Mouse (Mus musculus) midbrain, embryonic 14.5 days (tissue): Measurements from ENCODE around the gene Nup50. TPM values are rescaled to one million over a fixed set of nuclear protein-coding genes. Genes with fewer than 3 reads are reported as not detected.

Source experiments
- ATAC-seq: fragments of 200-750 bp; cut with Nextera tagmentation; 2 replicates; pipeline ENCODE4 v1.8.0; 2017; ENCODE audit warnings: moderate number of reproducible peaks, moderate library complexity; ENCODE audit not compliant: low FRiP score, low TSS enrichment
- DNase-seq: peaks from one replicate; pipeline ENCODE4 v3.0.0-alpha.2; 2015
- H3K27ac ChIP-seq: fragments of 300-500 bp; sonication (generic); replicated peaks from 2 replicates; pipeline ENCODE4 v1.5.1; 2014; ENCODE audit warnings: mild to moderate bottlenecking, low read depth, low read length, moderate library complexity
- H3K27me3 ChIP-seq: fragments of 300-500 bp; sonication (generic); 2 replicates; pipeline ENCODE4 v1.6.1; 2014; ENCODE audit warnings: low read length, control low read depth, mixed read lengths; ENCODE audit not compliant: control insufficient read depth, insufficient read depth
- H3K36me3 ChIP-seq: fragments of 300-500 bp; sonication (generic); 2 replicates; pipeline ENCODE4 v1.6.1; 2014; ENCODE audit warnings: low read length, control low read depth; ENCODE audit not compliant: control insufficient read depth, insufficient read depth
- H3K4me1 ChIP-seq: fragments of 300-500 bp; sonication (generic); 2 replicates; pipeline ENCODE4 v1.6.1; 2014; ENCODE audit warnings: mild to moderate bottlenecking, antibody characterized with exemption, low read length, control low read depth; ENCODE audit not compliant: control insufficient read depth, insufficient read depth
- H3K4me2 ChIP-seq: fragments of 300-500 bp; sonication (generic); 2 replicates; pipeline ENCODE4 v1.6.1; 2014; ENCODE audit warnings: mild to moderate bottlenecking, low read length, moderate library complexity
- H3K4me3 ChIP-seq: fragments of 300-500 bp; sonication (generic); replicated peaks from 2 replicates; pipeline ENCODE4 v1.5.1; 2014; ENCODE audit warnings: low read depth, low read length
- H3K9ac ChIP-seq: fragments of 300-500 bp; sonication (generic); replicated peaks from 2 replicates; pipeline ENCODE4 v1.6.1; 2014; ENCODE audit warnings: mild to moderate bottlenecking, low read length, moderate library complexity
- H3K9me3 ChIP-seq: fragments of 300-500 bp; sonication (generic); 2 replicates; pipeline ENCODE4 v1.6.1; 2016; ENCODE audit warnings: low read length, control low read depth, mixed read lengths; ENCODE audit not compliant: control insufficient read depth
- WGBS: fragments of 180-500 bp; shearing (Covaris S2); extraction: QIAGEN DNeasy Blood & Tissue Kit; methylation state at CpG from one replicate; pipeline ENCODE4 v1.1.7; 2014; 5-methylcytosine and 5-hydroxymethylcytosine counted together
- polyA plus RNA-seq: library from polyadenylated mRNA; unstranded; fragments of >200 nt; fragmentation: Nextera tagmentation; extraction: Ambion mirVana; gene quantifications from 2 replicates; pipeline ENCODE4 v1.2.1, GENCODE M21; 2014

Nup50 gene
- polyA plus RNA-seq, 1 experiment from 2014 or later = 28.7 TPM

- Histone ChIP-seq H3K9ac (no peak overlapping the region), H3K4me2 (no peak overlapping the region), H3K36me3 (0 out of 2 replicates have a peak, but pooled peaks cover 3% of the 10 kb centered on the region), H3K4me3 (no peak overlapping the region), H3K4me1 (peaks cover 28% of the 10 kb centered on the region), H3K27me3 (no peaks in the 10 kb centered on the region), H3K27ac (no peak overlapping the region), H3K9me3 (no peaks in the 10 kb centered on the region)
- 30% methylated on average over 4 of the region's 4 CpGs for WGBS
- no peak for ATAC-seq
- no peak for DNase-seq
Observed at GRCm38 (mm10) chr15:84975729-84976128, 52.5 kb downstream of the Nup50 start.

DNA sequence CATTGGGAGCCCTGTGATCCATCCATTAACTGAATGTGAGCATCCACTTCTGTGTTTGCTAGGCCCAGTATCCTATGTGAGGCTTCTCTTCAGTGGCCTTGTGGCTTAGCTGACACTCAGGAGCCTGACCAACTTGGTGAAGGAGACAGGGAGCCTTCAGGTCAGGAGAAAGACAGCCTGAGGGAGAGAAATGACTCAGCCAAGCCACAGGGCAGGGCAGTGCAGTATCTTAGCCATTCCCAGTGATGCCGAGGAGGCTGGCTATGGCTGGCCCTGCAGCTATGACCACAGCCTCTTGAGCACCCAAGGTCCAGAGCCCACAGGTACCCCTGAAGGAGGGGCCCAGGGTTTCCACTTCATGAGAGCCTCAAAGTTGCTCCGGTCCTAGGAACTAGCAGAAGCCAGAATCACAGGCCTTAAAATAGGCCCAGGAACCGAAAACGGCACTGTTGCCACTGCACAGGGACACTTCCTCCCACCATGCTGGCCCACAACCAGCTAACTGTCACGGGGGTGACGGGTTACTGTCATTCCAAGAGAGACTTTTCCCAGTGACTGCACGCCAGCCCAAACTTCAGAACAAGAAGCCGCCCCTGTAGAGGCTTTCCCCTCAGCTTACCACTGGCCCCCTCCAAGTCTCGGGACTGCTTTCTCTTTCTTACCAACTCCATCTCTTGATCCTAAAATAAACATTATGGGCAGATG, 58.5 kb downstream of the Nup50 start:
- no peak overlapping the region for H3K4me3 ChIP-seq
- H3K4me2 ChIP-seq = no peak overlapping the region
- no peaks in the 10 kb centered on the region for H3K9me3 ChIP-seq
- ATAC-seq (no peak), DNase-seq (no peak)
- H3K27ac ChIP-seq = no peak overlapping the region
- no peaks in the 10 kb centered on the region for H3K36me3 ChIP-seq
- 87% methylated on average over 9 of the region's 9 CpGs for WGBS
- no peak overlapping the region for H3K9ac ChIP-seq
- peaks cover 26% of the 10 kb centered on the region for H3K4me1 ChIP-seq
- H3K27me3 ChIP-seq = no peaks in the 10 kb centered on the region

GRCm38 (mm10) chr15:84982888-84983287, 59.7 kb downstream of the Nup50 start:
- no peak overlapping the region for H3K4me3 ChIP-seq
- H3K4me2 ChIP-seq = no peak overlapping the region
- no peaks in the 10 kb centered on the region for H3K27me3 ChIP-seq
- H3K9me3 ChIP-seq = no peaks in the 10 kb centered on the region
- ATAC-seq (no peak), DNase-seq (no peak)
- peaks cover 26% of the 10 kb centered on the region for H3K4me1 ChIP-seq
- no peak overlapping the region for H3K9ac ChIP-seq
- no peak overlapping the region for H3K27ac ChIP-seq
- H3K36me3 ChIP-seq = no peaks in the 10 kb centered on the region
- 84% methylated on average over 3 of the region's 3 CpGs for WGBS

GRCm38 (mm10) chr15:84983721-84984120, 60.5 kb downstream of the Nup50 start:
- Histone ChIP-seq H3K36me3 (no peaks in the 10 kb centered on the region), H3K27ac (no peak overlapping the region), H3K9me3 (no peaks in the 10 kb centered on the region), H3K9ac (no peak overlapping the region), H3K4me3 (no peak overlapping the region), H3K27me3 (no peaks in the 10 kb centered on the region), H3K4me2 (no peak overlapping the region), H3K4me1 (peaks cover 30% of the 10 kb centered on the region)
- ATAC-seq (no peak), DNase-seq (no peak)
- WGBS = 87% methylated on average over 7 of the region's 7 CpGs

- no peak for DNase-seq
- Histone ChIP-seq H3K27ac (no peak overlapping the region), H3K9me3 (no peaks in the 10 kb centered on the region), H3K4me1 (peaks cover 40% of the 10 kb centered on the region), H3K27me3 (no peaks in the 10 kb centered on the region), H3K4me3 (peak overlapping the region; percentile 77; the same call in 1 of the 2 replicates), H3K9ac (no peak overlapping the region; the same call in 1 of the 2 replicates), H3K4me2 (peak overlapping the region; percentile 60), H3K36me3 (no peaks in the 10 kb centered on the region)
- 91% methylated on average over 12 of the region's 12 CpGs for WGBS
- ATAC-seq = no peak
Observed at GRCm38 (mm10) chr15:84985516-84986160, 62.4 kb downstream of the Nup50 start.

- H3K4me1 ChIP-seq = peaks cover 40% of the 10 kb centered on the region
- 66% methylated on average over 4 of the region's 4 CpGs for WGBS
- H3K9me3 ChIP-seq = no peaks in the 10 kb centered on the region
Observed at GRCm38 (mm10) chr15:84986171-84987019, 63.2 kb downstream of the Nup50 start.

DNA sequence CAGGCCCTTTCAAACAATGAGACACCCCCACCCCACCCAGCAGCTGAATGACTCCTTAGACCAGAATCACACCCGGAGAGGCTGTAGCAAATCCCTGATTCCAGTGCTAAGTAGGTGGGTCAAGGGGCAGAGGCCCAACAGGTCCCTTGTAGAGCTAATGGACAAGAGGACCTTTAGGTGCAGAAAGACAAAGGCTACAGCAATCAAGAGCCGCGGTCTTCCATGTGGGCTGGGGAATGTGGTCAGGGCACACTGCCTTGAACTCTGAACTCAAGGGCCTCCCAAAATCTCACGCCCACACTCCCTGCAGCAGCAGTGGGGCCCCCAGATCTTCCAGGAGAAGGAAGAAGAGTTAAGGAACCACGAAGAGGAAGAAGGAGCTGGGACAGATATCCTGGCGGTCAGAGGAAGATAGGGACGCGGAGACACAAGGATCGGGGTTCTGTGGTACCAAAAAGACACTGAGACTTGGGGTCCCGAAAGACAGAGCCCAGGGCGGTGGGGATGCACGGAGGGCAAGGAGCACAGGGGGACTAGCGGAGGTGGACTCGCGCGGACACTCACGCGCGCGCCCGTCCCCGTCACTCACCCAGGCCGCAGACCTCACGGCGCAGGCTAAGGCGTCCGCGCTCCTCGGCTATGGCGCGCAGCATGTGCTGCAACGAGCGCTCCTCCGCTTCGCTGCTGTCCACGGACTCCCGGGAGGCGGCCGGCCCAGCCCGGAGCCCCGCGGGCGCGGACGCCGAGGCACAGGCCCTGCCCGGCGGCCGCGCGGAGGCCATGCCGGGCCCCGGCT, 64.0 kb downstream of the Nup50 start:
- H3K4me1 ChIP-seq = peaks cover 40% of the 10 kb centered on the region
- peak overlapping the region; percentile 79 for H3K27ac ChIP-seq
- under 1% methylated on average over 53 of the region's 53 CpGs for WGBS
- no peaks in the 10 kb centered on the region for H3K27me3 ChIP-seq
- DNase-seq = peak; percentile 77
- peak overlapping the region; percentile 60 for H3K4me2 ChIP-seq
- H3K4me3 ChIP-seq = peak overlapping the region; percentile 77
- H3K36me3 ChIP-seq = no peaks in the 10 kb centered on the region
- peak overlapping the region; percentile 95 for H3K9ac ChIP-seq
- ATAC-seq = peak; percentile 66
- H3K9me3 ChIP-seq = no peaks in the 10 kb centered on the region

More at GRCm38 (mm10) chr15:84986171-84987019, 63.2 kb downstream of the Nup50 start:
- DNase-seq (peak; percentile 43), ATAC-seq (no peak)
- Histone ChIP-seq H3K27ac (no peak overlapping the region), H3K27me3 (no peaks in the 10 kb centered on the region), H3K9ac (peak overlapping the region; percentile 95), H3K36me3 (no peaks in the 10 kb centered on the region), H3K4me3 (peak overlapping the region; percentile 77), H3K4me2 (peak overlapping the region; percentile 60)
